In the genomic region with DNA sequence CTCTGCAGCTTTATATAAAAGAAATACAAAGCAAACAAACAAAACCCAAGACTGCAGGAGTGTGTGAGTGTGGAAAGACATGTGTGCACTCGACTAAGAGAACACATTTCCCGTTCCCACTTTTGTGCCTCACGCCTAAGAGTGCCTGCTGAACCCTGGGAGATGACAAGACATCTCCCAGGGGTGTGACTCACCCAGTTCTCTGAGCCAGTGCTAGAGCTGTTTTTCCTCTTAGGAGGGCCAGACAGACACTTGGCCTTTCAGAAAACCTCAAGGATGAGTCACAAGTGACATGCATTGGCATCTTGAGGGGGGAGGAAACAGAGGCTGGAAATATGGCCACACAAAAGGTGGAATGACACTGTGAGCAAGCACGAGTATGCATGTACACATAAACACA, we compare ENCODE assay signal across 9 mouse cellular contexts.
A peak's percentile ranks its signal among the peaks of the same experiment; 100 is the strongest.
DNase-seq lines count a peak whose midpoint lies in the region; ATAC-seq lines count a peak whose summit lies in the region.
"Had no signal": no experiment of that assay in that cellular context is flagged by ENCODE, and none has a peak within 500 bp of the region (broad histone marks: within the 10 kb centered on the region; RNA-seq: fewer than 3 reads in every experiment).

No protein-coding gene starts in this region.

- peak overlapping the region; percentile 77 for H3K27ac ChIP-seq in hindbrain, embryonic 11.5 days (ENCODE audit: low read depth, low read length)
- no peak overlapping the region for H3K27ac ChIP-seq in liver, embryonic 12.5 days

- no peak overlapping the region for H3K4me2 ChIP-seq in hindbrain, embryonic 11.5 days (replicated peaks; ENCODE audit: low read depth, low read length)
- no peak overlapping the region for H3K4me2 ChIP-seq in liver, embryonic 12.5 days

- no peak for ATAC-seq in hindbrain, embryonic 11.5 days (ENCODE audit: low FRiP score)
- no peak for ATAC-seq in liver, embryonic 12.5 days

- intact Hi-C loops in heart, postnatal 25 days (cut with DNase I): no loop called here

- H3K4me1 ChIP-seq in hindbrain, embryonic 11.5 days (replicated peaks; ENCODE audit: control insufficient read depth, insufficient read depth, low read length): peaks cover 13% of the 10 kb centered on the region
- peaks cover 13% of the 10 kb centered on the region for H3K4me1 ChIP-seq in liver, embryonic 12.5 days

- WGBS in hindbrain, embryonic 11.5 days: 64% methylated on average over 4 of the region's 4 CpGs
- 38% methylated on average over 4 of the region's 4 CpGs for WGBS in liver, embryonic 12.5 days (ENCODE audit: insufficient replicate concordance)

- DNase-seq in heart, adult 11 months: peak; percentile 92
- no peak for DNase-seq in heart, postnatal 25 days (ENCODE audit: low spot score)
- peak; percentile 6 for DNase-seq in urinary bladder, postnatal 25 days (ENCODE audit: low spot score)
- DNase-seq in urinary bladder, postnatal 10 days (ENCODE audit: low spot score): no peak
- DNase-seq in hindbrain, embryonic 11.5 days (ENCODE audit: low spot score): no peak
- no peak for DNase-seq in cerebellum, adult 18-20 months
- no peak for DNase-seq in thymus, postnatal 4 days
- DNase-seq: adrenal gland, adult 2 months had no signal

- H3K9me3 ChIP-seq in hindbrain, embryonic 11.5 days (ENCODE audit: control insufficient read depth, low read length): no peaks in the 10 kb centered on the region
- H3K9me3 ChIP-seq in liver, embryonic 12.5 days (replicated peaks): no peaks in the 10 kb centered on the region

- H3K36me3 ChIP-seq in hindbrain, embryonic 11.5 days (ENCODE audit: control insufficient read depth, insufficient read depth, low read length): no peaks in the 10 kb centered on the region
- H3K36me3 ChIP-seq in liver, embryonic 12.5 days: no peaks in the 10 kb centered on the region

- no peak overlapping the region for H3K4me3 ChIP-seq in hindbrain, embryonic 11.5 days (ENCODE audit: low read depth, low read length)
- no peak overlapping the region for H3K4me3 ChIP-seq in liver, embryonic 12.5 days

- H3K9ac ChIP-seq in hindbrain, embryonic 11.5 days (ENCODE audit: low read depth, low read length): no peak overlapping the region
- H3K9ac ChIP-seq in liver, embryonic 12.5 days: no peak overlapping the region

- H3K27me3 ChIP-seq in hindbrain, embryonic 11.5 days (ENCODE audit: control insufficient read depth, insufficient read depth, low read length): no peaks in the 10 kb centered on the region
- 0 out of 2 replicates have a peak, but pooled peaks cover 10% of the 10 kb centered on the region for H3K27me3 ChIP-seq in liver, embryonic 12.5 days (replicated peaks)

Comparison
In these comparisons a context has a peak if more than half of its experiments do, and no peak if none do; other contexts are left out.
1. DNase-seq: peak in heart, adult 11 months (single experiment) and urinary bladder, postnatal 25 days (single experiment); none in heart, postnatal 25 days (single experiment), urinary bladder, postnatal 10 days (single experiment), hindbrain, embryonic 11.5 days (single experiment), cerebellum, adult 18-20 months (0 of 2) and thymus, postnatal 4 days (single experiment).